Mouse (Mus musculus) c-Kit-positive CD71-negative TER-119-negative erythroid progenitor cells, embryonic 14.5 days (primary cell): ENCODE results near the gene Sf3b2.
"Not testable (repeated sequence)": the region's sequence is repeated elsewhere in the genome, so short reads cannot be mapped to it uniquely, and the experiment has no call there.

Experiments used
- DNase-seq: peaks from one replicate; pipeline ENCODE4 v3.0.0-alpha.2; 2013; ENCODE audit warnings: low read depth

Sf3b2 gene

DNA sequence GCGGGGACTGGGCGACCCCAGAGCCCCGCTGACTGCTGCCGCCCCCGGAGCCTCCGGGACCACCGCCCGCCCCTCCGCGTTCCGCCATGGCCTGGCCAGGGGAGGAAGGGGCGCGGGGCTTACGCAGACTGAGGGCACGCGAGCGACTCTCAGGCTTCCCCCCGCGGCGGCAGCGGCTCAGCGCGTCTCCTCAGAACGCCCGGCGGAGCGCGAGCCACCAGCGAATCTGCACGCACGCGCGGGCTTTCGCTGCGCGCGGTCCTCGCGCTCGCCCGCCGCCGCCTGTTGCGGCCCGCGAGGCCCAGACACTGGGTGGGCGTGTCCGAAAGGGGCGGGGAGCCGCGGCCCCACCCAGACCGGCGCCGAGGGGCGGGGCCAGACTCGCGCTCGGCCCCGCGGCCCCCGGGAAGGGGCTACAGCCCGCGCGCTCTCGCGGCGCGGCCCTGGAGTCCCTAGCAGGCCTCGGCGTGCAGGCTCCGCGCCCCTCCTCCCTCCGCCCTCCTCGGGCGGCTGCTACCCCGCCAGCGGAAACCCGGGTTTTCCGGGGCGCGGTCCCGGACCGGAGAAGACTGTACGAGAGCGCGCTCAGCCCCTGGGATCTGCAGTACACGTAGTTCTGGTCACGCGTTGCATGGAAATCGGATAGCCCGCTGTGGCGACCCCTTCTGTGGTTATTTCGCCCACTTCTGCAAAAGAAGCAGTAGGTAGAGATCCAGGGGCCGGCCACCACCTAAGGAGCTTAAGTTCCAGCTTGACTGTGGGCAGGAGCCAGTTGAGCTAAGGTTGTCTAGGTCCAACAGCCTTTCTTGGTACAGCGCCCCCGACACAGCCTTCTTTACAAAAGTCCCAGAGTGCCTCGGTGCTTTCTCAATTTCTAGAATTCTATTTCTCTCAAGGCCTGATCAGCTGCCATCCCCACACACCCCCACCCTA is 22.2 kb downstream of the Sf3b2 start, which contains the start of gene Pacs1:
Gene Pacs1, minus strand, starts transcription at position 319 of the 933 bp plus-strand sequence.
- DNase-seq: peak; percentile 74

DNA sequence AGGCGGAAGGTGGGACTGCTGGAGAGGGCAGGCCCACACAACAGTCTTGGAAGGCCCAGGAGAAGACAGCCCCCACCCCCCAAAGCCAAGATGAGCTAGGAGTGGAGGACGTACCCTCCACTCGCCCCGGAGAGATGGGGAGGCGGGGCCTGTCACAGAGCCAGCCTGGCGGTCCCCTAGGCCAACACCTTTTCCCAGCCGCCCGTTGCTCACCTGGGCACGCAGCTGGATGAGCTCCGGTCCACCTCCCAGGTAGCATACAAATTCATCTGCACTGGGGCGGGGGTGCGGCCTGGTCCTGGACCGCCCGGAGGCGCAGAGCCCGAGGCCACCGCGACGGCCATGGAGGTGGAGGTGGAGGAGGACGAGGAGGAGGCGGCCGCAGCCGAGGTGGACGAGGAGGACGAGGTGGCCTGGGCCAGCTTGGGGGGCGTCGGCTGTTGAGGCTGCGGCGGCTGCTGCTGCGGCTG is 22.9 kb downstream of the Sf3b2 start:
- no peak for DNase-seq

DNA sequence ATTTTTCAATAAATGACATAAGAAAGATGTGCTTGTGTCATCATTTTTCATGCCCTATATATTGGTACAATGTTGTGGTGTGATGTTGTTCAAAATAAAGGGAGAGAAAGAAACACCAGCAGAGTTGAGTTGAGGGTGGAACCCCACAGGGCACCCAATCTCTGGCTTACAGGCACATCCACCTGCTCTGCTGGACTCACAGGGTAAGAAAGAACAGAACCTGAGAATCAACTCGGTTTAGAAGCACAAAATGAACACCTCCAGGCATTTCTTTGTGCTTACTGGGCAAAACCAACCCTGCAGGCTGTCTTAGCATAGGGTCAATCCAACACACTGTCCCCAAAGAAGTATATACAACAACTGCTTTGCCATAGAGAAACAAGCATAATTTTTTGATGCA is 23.8 kb downstream of the Sf3b2 start:
- DNase-seq: no peak

DNA sequence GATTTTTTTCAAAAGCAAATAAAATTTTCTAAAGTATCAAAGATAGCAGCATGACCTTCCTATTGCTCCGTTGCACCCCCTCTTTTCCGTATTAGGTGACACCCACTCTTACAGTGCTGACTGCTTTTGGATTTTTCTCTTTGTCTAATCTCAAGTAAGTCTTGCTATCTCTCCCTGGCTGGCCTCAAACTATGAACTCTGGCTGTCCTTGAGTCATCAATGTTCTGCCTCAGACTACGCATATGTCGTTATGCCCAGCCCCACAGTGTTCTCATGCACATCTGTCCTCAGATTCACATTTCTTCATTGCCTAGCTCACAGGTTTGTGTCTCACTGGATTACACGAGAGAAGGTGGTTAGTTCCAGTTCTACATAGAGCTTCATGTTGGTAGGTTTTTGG is 25.9 kb downstream of the Sf3b2 start:
- DNase-seq: no peak

DNA sequence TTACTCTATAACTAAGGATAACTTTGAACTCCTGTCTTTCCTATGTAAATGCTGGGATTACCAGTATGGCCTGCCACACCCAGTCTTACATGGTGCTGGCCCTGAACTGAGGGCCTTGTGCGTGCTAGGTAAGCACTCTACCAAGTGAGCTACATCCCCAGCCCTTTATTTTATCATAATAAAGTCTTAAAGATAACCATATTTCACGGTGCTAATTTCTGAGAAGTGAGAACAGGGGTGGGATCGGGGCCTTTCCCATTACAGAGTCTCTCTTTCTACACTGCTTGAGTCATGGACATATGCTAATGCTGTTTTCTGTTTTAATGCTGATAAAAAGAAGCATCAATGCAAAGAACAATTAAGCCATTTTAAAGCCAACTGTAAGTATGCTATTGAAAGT is 26.4 kb downstream of the Sf3b2 start:
- DNase-seq: no peak

DNA sequence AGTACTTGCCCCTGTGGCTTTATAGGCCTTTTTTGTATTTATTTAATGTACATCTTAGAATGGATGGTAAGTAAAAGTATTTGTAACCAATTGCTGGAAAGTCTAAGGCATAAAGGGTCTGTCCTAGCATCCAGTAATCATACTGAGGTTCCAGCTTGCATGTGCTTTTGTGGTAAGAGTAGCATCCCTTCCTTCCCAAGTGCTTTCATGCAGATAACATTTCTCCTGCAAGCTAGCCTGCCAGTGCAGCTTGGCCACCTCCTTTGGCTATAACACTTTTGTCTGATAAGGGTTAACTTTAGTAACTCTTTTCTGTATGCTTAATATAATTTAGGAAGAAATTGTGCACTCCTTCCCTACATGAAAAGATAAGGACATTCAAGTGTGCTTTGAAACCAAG is 27.2 kb downstream of the Sf3b2 start:
- DNase-seq: no peak

DNA sequence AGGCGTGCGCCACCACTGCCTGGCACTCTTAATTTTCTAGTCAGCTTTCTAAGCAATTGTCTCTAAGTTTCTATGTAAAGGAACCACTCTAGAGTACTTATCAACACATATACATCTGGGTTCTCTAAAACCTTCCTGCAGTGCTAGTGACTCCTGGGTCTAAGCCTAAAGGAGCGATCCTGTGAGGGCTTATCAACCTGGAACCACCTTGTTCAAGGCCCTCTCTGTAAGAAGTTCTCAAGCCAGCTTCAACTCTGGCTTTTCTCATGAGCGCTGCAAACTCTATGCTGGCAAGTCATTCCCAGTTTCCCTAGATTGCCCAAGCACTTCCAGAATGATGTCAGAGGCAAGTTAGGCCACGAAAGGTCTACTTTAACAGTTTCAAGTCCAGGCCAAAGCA is 28.2 kb downstream of the Sf3b2 start:
- no peak for DNase-seq

DNA sequence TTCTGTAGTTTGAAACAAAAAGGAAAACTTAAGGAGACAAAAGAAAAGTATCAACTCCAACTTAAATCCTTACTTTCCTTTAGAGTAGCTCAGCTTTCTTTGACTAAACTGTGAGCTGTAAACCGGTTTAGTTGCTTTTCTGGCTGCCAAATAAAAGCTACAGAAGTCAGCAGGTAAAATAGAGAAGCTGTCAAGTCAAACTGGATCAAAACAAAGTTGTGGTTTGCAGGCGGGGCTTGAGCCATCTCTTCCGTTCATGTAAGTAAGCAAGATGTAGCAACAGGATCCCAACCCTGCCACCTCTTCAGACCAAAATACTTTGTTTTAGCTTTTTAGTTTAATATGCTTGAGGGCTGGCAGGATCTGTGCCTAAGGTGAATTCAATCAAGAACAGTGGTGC is 38.1 kb downstream of the Sf3b2 start:
- no peak for DNase-seq

DNA sequence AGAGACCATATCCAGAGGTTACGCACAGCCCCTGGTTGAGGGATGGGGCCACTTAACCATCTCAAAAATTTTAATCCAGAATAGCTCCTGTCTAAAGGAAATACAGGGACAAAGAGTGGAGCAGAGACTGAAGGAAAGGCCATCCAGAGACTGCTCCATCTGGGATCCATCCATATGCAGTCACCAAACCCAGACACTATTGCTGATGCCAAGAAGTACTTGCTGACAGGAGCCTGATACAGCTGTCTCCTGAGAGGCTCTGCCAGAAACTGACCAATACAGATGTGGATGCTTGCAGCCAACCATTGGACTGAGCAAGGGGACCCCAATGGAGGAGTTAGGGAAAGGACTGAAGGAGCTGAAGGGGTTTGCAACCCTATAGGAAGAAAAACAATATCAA is 58.3 kb downstream of the Sf3b2 start:
- DNase-seq: not testable (repeated sequence)

DNA sequence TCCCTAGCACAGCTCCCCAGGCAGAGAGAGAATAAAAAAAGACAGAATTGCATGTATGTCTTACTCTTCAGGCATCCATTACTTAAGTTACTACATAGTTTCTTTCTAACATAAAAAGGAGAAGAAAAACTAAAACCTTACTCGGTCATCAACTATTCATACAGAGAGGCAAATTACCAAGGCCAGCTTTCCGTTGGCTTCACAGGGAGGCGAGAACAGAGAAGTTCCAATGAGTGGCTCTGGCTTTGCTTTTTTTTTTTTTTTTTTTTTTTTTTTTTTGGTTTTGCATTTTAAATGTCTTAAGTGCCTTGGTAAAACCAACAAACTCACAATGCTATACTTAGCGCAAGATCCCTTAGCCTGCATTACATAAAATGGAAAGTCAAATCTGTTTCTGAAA is 62.6 kb downstream of the Sf3b2 start:
- DNase-seq: no peak

DNA sequence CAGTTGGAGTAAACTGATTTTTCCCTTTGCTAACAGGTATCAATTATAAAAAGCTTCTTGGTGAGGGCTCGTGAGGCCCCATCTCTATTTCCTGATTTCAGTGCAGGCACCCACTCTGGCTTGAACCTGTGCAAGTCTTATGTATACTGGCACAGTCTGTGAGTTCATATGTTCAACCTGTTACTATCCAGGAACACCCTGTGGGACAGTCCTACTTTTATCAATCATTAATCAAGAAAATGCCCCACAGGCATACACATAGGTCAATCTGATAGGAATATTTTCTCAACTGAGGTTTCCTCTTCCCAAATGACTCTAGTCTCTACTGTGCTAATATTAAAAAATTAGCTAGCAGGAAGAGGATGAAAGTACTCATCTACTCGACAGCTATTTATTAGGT is 65.1 kb downstream of the Sf3b2 start:
- DNase-seq: no peak

DNA sequence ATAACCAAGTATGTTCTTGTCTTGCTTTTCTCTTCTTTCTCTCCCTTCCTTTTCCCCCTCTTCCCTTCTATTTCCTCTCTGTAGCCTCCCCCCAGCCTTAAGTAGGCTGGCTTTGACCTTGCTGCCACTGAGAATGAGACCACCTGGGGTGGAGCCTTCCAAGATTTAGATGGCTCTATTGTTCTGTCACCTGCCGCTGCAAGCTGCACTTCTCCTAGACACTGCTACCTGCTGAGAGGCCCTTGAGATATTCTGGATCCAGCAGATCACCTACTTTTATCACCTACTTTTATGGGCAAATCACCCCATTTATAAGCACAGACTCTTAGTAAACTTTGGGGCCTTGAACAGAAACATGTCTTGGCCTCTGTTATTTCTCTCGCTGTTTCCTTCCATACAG is 70.6 kb downstream of the Sf3b2 start:
- DNase-seq: no peak

DNA sequence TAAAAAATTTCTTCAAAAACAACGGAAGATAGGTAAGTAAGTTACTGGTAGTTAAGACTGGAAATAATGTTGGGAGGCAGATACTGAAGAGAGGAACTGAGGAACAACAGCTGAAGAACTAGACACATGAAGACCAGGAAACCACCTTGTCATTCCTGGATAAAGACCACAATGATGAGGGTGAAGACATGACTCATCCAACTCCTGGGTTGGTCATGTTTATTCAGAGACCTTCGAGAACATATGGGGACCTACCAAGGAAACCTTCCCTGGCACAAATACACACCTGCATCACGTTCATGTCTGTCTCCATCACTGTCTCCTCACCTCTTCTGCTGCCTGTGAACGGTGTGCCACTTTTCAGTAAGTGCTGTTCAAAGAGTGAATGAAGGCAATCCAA is 71.2 kb downstream of the Sf3b2 start:
- DNase-seq: no peak
